Mouse (Mus musculus): ENCODE measurements around the gene Hoxb9.

The Hoxb9 gene

DNA sequence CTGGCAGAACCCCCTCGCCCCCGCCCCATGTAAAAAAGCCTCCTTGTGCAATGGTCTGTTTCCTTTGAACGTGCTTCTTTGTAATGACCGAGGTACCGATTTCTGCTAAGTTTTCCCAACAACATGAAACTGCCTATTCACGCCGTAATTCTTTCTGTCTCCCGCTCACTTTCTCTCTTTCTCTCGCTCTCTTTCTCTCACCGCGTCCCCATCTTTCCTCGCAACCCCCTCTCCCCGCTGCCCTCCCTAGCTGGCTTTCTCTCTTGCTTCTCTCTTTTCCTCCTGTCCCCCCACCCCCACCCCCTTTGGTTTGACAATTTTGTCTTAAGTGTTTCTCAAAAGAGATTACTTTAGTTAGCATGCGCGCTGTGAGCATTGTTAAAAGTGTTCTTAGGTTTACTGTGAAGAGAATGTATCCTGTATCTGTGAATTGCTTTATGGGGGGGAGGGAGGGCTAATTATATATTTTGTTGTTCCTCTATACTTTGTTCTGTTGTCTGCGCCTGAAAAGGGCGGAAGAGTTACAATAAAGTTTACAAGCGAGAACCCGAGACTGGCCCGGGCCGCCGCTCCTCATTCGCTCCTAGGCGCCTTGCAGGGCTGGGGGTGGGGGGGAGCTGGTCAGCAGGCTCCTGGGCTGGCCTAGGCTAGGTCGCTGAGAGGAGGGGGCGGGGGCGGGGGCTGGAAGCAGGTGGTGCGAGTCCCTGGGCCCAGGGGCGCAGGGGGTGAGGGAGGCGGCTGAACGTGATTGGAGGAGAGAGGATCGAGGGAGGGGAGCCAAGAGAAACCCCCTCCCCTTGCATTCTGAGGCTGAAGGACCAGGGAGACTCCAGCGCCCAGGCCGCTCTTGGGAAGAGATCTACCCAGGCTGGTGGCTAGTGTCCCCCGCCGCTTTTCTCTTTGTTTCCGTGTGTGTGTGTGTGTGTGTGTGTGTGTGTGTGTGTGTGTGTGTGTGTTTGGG, 13.8 kb downstream of the Hoxb9 start:
- peak; percentile 78 for DNase-seq

DNA sequence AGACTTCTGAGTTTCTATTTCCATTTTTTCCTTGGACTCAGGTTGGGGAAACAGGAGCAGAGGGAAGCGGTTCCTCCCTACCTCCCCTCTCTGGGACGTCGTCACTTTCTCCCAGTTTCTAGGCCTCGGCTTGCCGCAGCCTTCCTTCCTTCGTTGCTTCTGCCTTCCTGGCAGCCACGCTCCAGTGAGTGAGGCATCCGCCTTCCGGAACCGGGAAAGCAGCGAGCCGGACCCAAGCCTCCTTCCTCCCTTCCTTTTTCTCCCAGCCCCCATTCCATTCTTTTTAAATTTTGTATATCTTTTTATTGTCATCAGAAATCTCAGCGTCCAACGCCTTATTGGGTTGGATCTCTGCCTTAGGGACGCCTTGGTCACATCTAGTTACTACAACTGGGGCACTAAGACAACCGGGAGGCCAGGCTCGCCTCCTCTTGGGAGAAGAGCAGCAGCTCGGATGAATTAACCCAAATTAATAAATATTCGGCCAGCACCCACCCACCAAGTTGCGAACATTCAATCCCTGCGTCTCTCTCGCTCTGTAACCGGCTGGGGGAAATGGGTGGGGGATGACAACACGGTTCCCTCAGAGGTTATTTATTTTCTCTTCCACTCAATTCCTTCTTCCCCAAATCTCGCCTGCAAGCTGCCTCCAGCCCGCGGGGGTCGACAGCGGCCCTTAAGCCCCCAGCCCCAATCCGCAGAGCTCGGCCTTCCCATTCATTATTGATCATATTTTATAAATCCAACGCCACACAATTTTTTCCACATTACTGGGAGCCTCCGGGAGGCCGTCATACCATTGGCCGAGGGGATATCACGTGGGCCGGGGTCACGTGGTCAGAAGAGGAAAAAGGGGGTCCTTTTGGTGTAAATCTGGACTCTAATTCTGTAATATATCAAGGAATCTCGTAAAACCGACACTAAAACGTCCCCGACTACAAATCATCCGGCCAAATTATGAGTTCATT, 14.8 kb downstream of the Hoxb9 start, which contains the start of gene Hoxb7:
Hoxb7 (plus strand) TSS at position 853 of the 968 bp plus-strand sequence.
- DNase-seq = peak; percentile 82

GRCm38 (mm10) chr11:96286739-96287385, 15.6 kb downstream of the Hoxb9 start:
- DNase-seq = peak; percentile 74

DNA sequence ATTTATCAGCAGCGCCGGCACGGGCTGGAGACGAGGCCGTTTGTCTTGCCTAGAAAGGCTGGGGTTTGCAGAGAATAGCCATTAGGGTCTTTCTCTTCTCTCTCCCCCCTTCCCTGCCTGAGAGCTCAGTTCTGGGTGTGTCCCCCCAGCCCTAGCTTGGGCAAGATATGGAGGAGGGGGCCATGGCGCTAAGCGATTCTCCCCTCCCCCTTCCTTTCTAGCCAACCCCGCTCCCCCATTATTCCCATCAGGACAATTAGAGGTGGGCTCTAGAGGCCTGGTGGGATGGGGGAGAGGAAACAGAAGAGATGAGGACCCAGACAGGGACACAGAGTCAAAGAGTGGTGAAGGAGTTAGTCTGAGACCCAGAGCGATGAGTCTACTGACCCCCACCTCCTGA, 16.2 kb downstream of the Hoxb9 start:
- DNase-seq = no peak

DNA sequence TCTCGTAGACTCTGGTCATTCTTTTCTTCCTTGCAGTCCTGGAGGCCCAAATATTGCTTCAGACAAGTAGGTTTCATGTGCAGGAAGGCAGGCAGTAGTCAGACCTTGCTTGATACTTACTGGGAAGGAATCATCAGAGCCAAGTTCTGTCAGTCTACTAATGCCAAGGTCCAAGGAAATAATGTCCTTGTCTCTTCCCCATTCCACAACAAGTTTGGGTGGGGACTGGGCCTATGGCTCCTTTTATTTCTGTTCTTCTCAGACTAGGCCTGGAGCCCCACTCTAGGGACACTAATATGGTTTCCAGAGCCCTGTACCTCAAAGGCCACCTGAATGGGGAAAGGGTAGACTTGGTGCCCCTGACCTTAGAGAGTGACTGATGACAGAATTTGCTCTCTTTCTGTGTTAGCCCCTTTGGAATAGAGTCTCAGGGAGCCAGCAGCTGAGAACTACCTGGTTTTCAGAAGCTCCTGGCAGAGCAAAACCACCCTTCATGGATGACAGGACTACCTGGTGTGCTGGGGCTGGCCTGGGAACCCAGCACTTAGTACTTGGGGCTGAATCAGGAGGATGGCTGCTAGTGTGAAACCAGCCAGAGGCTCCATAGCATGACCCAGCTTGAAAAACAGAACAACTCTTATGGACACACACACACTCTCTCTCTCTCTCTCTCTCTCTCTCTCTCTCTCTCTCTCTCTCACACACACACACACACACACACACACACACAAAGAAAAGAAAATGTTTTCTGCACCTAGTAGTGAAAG, 17.4 kb downstream of the Hoxb9 start:
- DNase-seq = no peak

- no peak for DNase-seq
Measured at GRCm38 (mm10) chr11:96289293-96289692, 18.0 kb downstream of the Hoxb9 start.

- DNase-seq = no peak
Measured at GRCm38 (mm10) chr11:96289837-96290236, 18.6 kb downstream of the Hoxb9 start.

DNA sequence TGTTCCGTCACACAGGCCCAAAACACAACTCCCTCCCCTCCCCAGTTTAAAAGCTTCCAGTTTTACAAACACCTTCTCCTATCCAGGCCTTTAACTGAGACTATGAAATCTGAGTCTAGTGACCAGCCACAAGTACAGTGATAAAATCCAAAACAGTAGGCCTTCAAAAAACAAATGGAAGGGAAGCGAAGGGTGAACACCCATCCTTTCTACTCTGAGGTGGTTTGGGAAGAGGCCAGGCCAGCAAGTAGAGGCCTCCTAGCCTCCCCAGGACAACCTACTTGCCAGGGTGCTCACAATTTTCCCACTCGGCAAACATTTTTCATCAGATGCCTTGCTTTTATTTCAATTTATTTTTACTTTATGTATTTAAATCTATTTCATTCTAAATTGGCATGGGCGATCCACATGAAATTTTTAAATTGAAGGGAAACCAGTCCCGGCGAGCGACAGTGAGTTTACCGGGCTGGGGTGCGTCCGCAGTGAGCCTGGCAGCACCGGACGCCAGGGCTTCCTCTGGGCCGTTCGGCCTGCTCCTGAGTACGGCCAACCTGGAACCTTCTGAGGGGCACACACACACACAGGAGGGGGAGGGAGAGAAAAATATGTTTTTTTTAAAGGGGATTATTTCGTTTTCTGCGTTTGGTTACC, 19.6 kb downstream of the Hoxb9 start:
- no peak for DNase-seq

DNA sequence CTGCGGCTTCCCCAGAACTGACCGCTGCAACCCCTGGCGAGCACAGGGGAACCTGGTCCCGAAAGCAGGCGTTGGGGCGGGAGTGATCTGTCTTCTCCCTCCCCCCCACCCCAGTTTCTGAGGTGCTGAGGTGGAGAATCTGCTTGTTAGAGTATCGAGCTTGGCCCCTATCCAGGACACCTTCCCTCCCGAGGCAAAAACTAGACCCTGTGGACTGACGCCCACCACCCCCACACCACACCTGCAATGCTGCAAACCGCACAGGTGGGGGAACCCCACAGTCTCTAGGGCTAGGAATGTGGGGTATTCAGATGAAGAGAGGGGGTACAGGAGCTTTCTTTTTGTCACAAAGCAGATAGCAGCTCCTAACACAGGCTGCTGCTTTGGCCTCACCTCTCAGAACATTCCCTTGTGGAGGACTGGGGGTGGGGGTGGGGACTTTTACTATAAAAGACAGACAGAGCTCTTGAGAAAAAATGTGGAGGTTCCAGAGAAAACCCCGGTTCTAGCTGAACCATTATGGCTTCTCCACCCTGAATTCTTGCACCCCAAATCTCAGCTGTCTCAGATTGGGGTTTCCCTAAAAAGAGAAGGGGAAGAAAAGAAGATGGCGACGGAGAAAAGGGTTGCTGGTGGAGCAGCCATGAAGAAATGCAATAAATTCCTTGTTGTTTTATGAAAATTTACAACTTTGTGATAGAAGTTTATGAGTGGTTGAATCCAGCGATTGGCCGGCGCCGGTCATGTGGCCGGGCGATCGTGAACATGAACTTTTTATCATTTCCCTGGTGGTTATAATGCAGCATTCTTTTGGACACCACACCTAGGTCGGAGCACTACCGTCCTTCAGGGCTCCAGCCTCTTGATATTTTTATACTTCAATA, 20.7 kb downstream of the Hoxb9 start, which contains the start of gene Hoxb6:
Hoxb6 (plus strand) TSS at position 796 of the 884 bp plus-strand sequence.
- peak; percentile 85 for DNase-seq

GRCm38 (mm10) chr11:96292565-96293301, 21.5 kb downstream of the Hoxb9 start:
- DNase-seq = peak; percentile 48

DNA sequence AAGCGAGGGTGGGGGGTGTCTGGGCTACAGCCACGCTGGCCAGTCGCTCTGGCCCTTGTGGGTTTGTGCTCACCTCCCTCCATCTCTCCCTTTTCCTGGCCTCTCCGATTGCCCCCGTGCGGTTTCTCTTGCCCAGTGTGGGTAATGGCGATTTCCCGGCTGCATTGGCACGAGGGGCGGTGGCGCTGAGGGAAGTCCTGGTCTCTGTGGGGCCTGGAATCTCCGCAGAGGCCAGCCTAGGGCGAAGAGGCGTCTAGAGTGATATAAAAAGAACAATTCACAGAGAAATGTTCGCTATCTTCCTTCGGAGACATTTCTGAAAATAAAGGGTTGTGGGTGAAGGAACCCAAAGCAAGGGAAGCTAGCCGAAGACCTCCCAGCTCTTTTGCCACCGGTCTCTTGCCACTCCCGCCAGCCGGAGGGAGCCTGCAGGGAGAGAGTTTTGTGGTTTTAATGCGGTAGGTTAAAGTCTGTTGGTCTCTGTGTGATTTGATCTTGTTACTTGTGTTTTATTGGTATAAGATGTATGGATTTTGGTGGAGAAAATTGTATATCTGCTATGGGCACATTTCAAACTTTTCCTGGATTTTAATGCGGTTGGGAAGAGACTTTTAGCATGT, 22.2 kb downstream of the Hoxb9 start:
- DNase-seq = peak; percentile 46

DNA sequence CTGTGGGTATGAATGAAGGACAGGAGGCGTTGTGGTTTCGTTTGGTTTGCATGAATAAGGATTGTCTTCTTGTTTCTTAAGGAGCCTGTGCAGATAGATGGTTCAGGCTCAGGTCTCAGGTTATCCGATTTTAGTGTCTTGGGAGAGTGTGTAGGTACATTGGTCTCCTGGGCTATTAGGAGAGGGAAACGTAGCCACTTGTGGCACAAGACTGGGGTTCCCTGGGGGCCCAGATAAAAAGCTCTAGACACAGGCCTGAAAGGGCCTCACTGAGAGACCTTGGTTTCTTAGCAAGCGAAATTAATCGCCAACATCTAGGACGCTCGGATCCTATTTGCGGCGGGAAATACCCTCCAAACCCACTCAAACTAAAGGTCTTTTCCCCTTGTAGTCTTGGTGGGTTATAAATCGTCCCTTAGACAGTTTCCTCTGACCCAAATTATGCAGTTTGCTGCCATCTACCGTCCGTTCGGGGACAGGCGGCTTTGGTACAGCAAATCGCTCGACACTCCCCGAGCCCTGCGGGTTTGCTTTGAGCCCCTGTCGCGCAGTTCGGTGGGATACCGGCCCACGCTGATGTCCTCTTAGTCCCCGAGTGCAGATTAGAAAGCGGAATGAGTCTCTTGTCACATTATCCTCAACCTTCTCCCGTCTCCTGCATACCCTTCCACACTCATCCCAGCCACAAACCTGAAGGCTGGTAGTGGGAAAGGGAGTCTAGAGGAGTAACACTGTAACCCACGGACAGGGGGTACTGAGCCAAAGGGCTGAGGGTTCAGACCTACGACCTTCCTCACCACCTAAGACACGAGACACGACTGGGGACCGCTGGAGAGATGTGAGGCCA, 23.2 kb downstream of the Hoxb9 start:
- DNase-seq = peak; percentile 89

GRCm38 (mm10) chr11:96295092-96295835, 24.0 kb downstream of the Hoxb9 start:
- peak; percentile 90 for DNase-seq

GRCm38 (mm10) chr11:96296997-96297396, 25.7 kb downstream of the Hoxb9 start:
- no peak for DNase-seq

GRCm38 (mm10) chr11:96297428-96297827, 26.2 kb downstream of the Hoxb9 start:
- DNase-seq = no peak

GRCm38 (mm10) chr11:96297968-96298635, 26.8 kb downstream of the Hoxb9 start:
- DNase-seq = no peak

Measured in kidney, adult 11 months (tissue).